Mouse (Mus musculus): Measurements from ENCODE around the gene Rnh1. TPM values are rescaled to one million over a fixed set of nuclear protein-coding genes. Genes with fewer than 3 reads are reported as not detected.

Rnh1 gene
- total and polyA plus RNA-seq, 3 experiments = 84.7 to 133 (median 95.5) TPM

GRCm38 (mm10) chr7:141169300-141169699, 3.4 kb downstream of the Rnh1 start:
- TF ChIP-seq KAT2A (IDR thresholded peaks at IDR 0.05; ENCODE audit: insufficient replicate concordance, low read length) (no peak), POLR2A (IDR thresholded peaks at IDR 0.05; ENCODE audit: low read depth, low read length) (no peak), POLR2AphosphoS2 (IDR thresholded peaks at IDR 0.05; ENCODE audit: low read depth, low read length) (no peak), GABPA (IDR thresholded peaks at IDR 0.05; ENCODE audit: insufficient replicate concordance, low read depth, low read length) (no peak), IRF4 (IDR thresholded peaks at IDR 0.05; ENCODE audit: low read depth, low read length) (no peak), MYC (IDR thresholded peaks at IDR 0.05; ENCODE audit: low read depth, low read length) (no peak), MXI1 (IDR thresholded peaks at IDR 0.05; ENCODE audit: low read depth, low read length) (no peak), MAFK (IDR thresholded peaks at IDR 0.05; ENCODE audit: insufficient replicate concordance, low read length) (no peak), PAX5 (IDR thresholded peaks at IDR 0.05; ENCODE audit: low read length) (no peak), HCFC1 (IDR thresholded peaks at IDR 0.05; ENCODE audit: low read depth, low read length) (no peak), NRF1 (IDR thresholded peaks at IDR 0.05; ENCODE audit: low read depth, low read length) (no peak), NELFE (IDR thresholded peaks at IDR 0.05; ENCODE audit: low read depth, low read length) (no peak), ETS1 (conservative IDR thresholded peaks at IDR 0.05; ENCODE audit: low read depth, low read length) (no peak), ZNF384 (IDR thresholded peaks at IDR 0.05; ENCODE audit: low read depth, low read length) (no peak), TCF12 (IDR thresholded peaks at IDR 0.05; ENCODE audit: low read depth, low read length) (no peak), EP300 (IDR thresholded peaks at IDR 0.05; ENCODE audit: low read length) (no peak)
- Histone ChIP-seq H3K36me3 (replicated peaks in 1 of 2; ENCODE audit: control insufficient read depth in 1 of 2, insufficient read depth in 1 of 2, low read length in 1 of 2) (peaks cover 3 to 25% of the 10 kb centered on the region in 2 experiments), H3K27me3 (replicated peaks) (no peaks in the 10 kb centered on the region), H3K79me2 (replicated peaks; ENCODE audit: control insufficient read depth, extremely low read depth, insufficient read depth, poor library complexity, severe bottlenecking) (peaks cover 15% of the 10 kb centered on the region), H3K4me1 (ENCODE audit: control insufficient read depth in 1 of 2, insufficient read depth in 2 of 2) (peaks cover 35 to 69% of the 10 kb centered on the region in 2 experiments), H3K9me3 (replicated peaks; ENCODE audit: low read length) (no peaks in the 10 kb centered on the region), H3K4me3 (replicated peaks in 1 of 3; ENCODE audit: low read depth in 2 of 3, low read length in 2 of 3, poor library complexity in 1 of 3) (no peak overlapping the region), H3K4me2 (ENCODE audit: insufficient read depth, low read depth, poor library complexity, severe bottlenecking) (0 out of 2 replicates have a peak overlapping the region, but pooled peaks have one; percentile 30), H3K9ac (ENCODE audit: insufficient read depth, low read depth) (no peak overlapping the region), H3K27ac (ENCODE audit: insufficient read depth, low read depth) (no peak overlapping the region)
- DNase-seq (ENCODE audit: extremely low read depth) = no peak
- dilution Hi-C loops (cut with MboI; ENCODE audit: extremely low pct_ligation_motif_present, extremely low pct_unique_long_range_greater_than_20kb, low sequenced_read_pairs) (no loop called here), in situ Hi-C loops (cut with MboI; ENCODE audit: low pct_ligation_motif_present, low pct_unique_long_range_greater_than_20kb, low sequenced_read_pairs) (loop anchor here (5.0 kb wide), 2 partner anchors 37 to 72 kb away; no protein-coding TSS in a partner anchor)

GRCm38 (mm10) chr7:141168518-141168953, 4.1 kb downstream of the Rnh1 start:
- H3K4me3 ChIP-seq (replicated peaks in 1 of 3; ENCODE audit: low read depth in 2 of 3, low read length in 2 of 3, poor library complexity in 1 of 3) = peak overlapping the region; percentile 51 to 76 (median 65)
- H3K4me1 ChIP-seq (ENCODE audit: control insufficient read depth in 1 of 2, insufficient read depth in 2 of 2) = peaks cover 36 to 73% of the 10 kb centered on the region in 2 experiments
- H3K27me3 ChIP-seq (replicated peaks) = no peaks in the 10 kb centered on the region
- no peaks in the 10 kb centered on the region for H3K9me3 ChIP-seq (replicated peaks; ENCODE audit: low read length)
- DNase-seq (ENCODE audit: extremely low read depth) = peak; percentile 93
- in situ Hi-C loops (cut with MboI; ENCODE audit: low pct_ligation_motif_present, low pct_unique_long_range_greater_than_20kb, low sequenced_read_pairs) (loop anchor here (5.0 kb wide), 2 partner anchors 36 to 71 kb away; no protein-coding TSS in a partner anchor), dilution Hi-C loops (cut with MboI; ENCODE audit: extremely low pct_ligation_motif_present, extremely low pct_unique_long_range_greater_than_20kb, low sequenced_read_pairs) (no loop called here)
- peak overlapping the region; percentile 94 for H3K4me2 ChIP-seq (ENCODE audit: insufficient read depth, low read depth, poor library complexity, severe bottlenecking)
- H3K79me2 ChIP-seq (replicated peaks; ENCODE audit: control insufficient read depth, extremely low read depth, insufficient read depth, poor library complexity, severe bottlenecking) = peaks cover 15% of the 10 kb centered on the region
- H3K9ac ChIP-seq (ENCODE audit: insufficient read depth, low read depth) = peak overlapping the region; percentile 82
- H3K36me3 ChIP-seq (replicated peaks in 1 of 2; ENCODE audit: control insufficient read depth in 1 of 2, insufficient read depth in 1 of 2, low read length in 1 of 2) = peaks cover 10 to 33% of the 10 kb centered on the region in 2 experiments
- peak overlapping the region; percentile 59; the same call in 1 of the 2 replicates for H3K27ac ChIP-seq (ENCODE audit: insufficient read depth, low read depth)
- TF ChIP-seq RCOR1 (conservative IDR thresholded peaks at IDR 0.05; ENCODE audit: low read depth, low read length) (no peak), ZC3H11A (IDR thresholded peaks at IDR 0.05; ENCODE audit: low read depth, low read length) (no peak), ETS1 (conservative IDR thresholded peaks at IDR 0.05; ENCODE audit: low read depth, low read length) (0 out of 2 replicates have a peak, but pooled peaks have one; percentile 24), ZKSCAN1 (IDR thresholded peaks at IDR 0.05; ENCODE audit: borderline replicate concordance, low read depth, low read length) (no peak), HCFC1 (IDR thresholded peaks at IDR 0.05; ENCODE audit: low read depth, low read length) (no peak), SMC3 (IDR thresholded peaks at IDR 0.05; ENCODE audit: low read depth, low read length) (no peak), ZMIZ1 (IDR thresholded peaks at IDR 0.05; ENCODE audit: low read depth, low read length) (peak; percentile 61; the same call in 1 of the 2 replicates), KAT2A (IDR thresholded peaks at IDR 0.05; ENCODE audit: insufficient replicate concordance, low read length) (no peak), EP300 (IDR thresholded peaks at IDR 0.05; ENCODE audit: low read length) (no peak), CHD1 (IDR thresholded peaks at IDR 0.05; ENCODE audit: low read depth, low read length) (no peak), RAD21 (IDR thresholded peaks at IDR 0.05; ENCODE audit: low read depth, low read length) (no peak), JUND (conservative IDR thresholded peaks at IDR 0.05; ENCODE audit: low read depth, low read length) (no peak), ELF1 (IDR thresholded peaks at IDR 0.05; ENCODE audit: low read depth, low read length) (peak; percentile 65), CHD2 (IDR thresholded peaks at IDR 0.05; ENCODE audit: low read length) (no peak), MAX (IDR thresholded peaks at IDR 0.05; ENCODE audit: low read length) (no peak), POLR2A (IDR thresholded peaks at IDR 0.05; ENCODE audit: low read depth, low read length) (peak; percentile 79), JUN (IDR thresholded peaks at IDR 0.05; ENCODE audit: insufficient read depth, low read depth, low read length) (no peak), IRF4 (IDR thresholded peaks at IDR 0.05; ENCODE audit: low read depth, low read length) (peak; percentile 31; the same call in 1 of the 2 replicates), BHLHE40 (IDR thresholded peaks at IDR 0.05; ENCODE audit: low read depth, low read length) (0 out of 2 replicates have a peak, but pooled peaks have one; percentile 16), MXI1 (IDR thresholded peaks at IDR 0.05; ENCODE audit: low read depth, low read length) (peak; percentile 19), GABPA (IDR thresholded peaks at IDR 0.05; ENCODE audit: insufficient replicate concordance, low read depth, low read length) (no peak), USF1 (IDR thresholded peaks at IDR 0.05; ENCODE audit: low read depth, low read length) (no peak), NRF1 (IDR thresholded peaks at IDR 0.05; ENCODE audit: low read depth, low read length) (no peak), POLR2AphosphoS2 (IDR thresholded peaks at IDR 0.05; ENCODE audit: low read depth, low read length) (no peak)

Data from CH12.LX (cell line).